Mouse (Mus musculus) c-Kit-positive CD71-positive TER-119-negative erythroid progenitor cells, embryonic 14.5 days (primary cell): ENCODE data around the gene Akip1.

Source experiments
- DNase-seq: peaks from one replicate; pipeline ENCODE4 v3.0.0-alpha.2; 2013; ENCODE audit warnings: low read depth

The Akip1 gene

GRCm38 (mm10) chr7:109703190-109704015 is at the start of gene Akip1, which contains the start of gene St5:
Gene Akip1, plus strand, starts transcription at chr7:109703690.
Gene St5, minus strand, starts transcription at chr7:109703605.
- peak; percentile 87 for DNase-seq

- no peak for DNase-seq
Observed at GRCm38 (mm10) chr7:109654871-109655270, 48.6 kb upstream of the Akip1 start.

GRCm38 (mm10) chr7:109657884-109658283 is 45.6 kb upstream of the Akip1 start:
- no peak for DNase-seq

- DNase-seq, result no peak
Observed at GRCm38 (mm10) chr7:109659278-109659677, 44.2 kb upstream of the Akip1 start.

GRCm38 (mm10) chr7:109662626-109663025 is 40.9 kb upstream of the Akip1 start:
- no peak for DNase-seq

GRCm38 (mm10) chr7:109666664-109667063 is 36.8 kb upstream of the Akip1 start:
- no peak for DNase-seq

GRCm38 (mm10) chr7:109669426-109670170 is 33.9 kb upstream of the Akip1 start:
- DNase-seq, result no peak

GRCm38 (mm10) chr7:109671581-109672471 is 31.7 kb upstream of the Akip1 start:
- DNase-seq, result no peak

GRCm38 (mm10) chr7:109674944-109675628 is 28.4 kb upstream of the Akip1 start:
- no peak for DNase-seq

GRCm38 (mm10) chr7:109680284-109680683 is 23.2 kb upstream of the Akip1 start:
- no peak for DNase-seq

GRCm38 (mm10) chr7:109680879-109681278 is 22.6 kb upstream of the Akip1 start:
- DNase-seq, result no peak

GRCm38 (mm10) chr7:109686585-109687128 is 16.8 kb upstream of the Akip1 start:
- DNase-seq, result no peak

- DNase-seq, result no peak
Observed at GRCm38 (mm10) chr7:109690101-109690500, 13.4 kb upstream of the Akip1 start.

- DNase-seq, result no peak
Observed at GRCm38 (mm10) chr7:109690961-109691360, 12.5 kb upstream of the Akip1 start.

GRCm38 (mm10) chr7:109694576-109695338 is 8.7 kb upstream of the Akip1 start:
- no peak for DNase-seq

GRCm38 (mm10) chr7:109695339-109695726 is 8.2 kb upstream of the Akip1 start:
- DNase-seq, result no peak

- DNase-seq, result no peak
Observed at GRCm38 (mm10) chr7:109700213-109700612, 3.3 kb upstream of the Akip1 start.

- DNase-seq, result no peak
Observed at GRCm38 (mm10) chr7:109702721-109703120, 769 bp upstream of the Akip1 start.

GRCm38 (mm10) chr7:109704016-109704377 is 507 bp downstream of the Akip1 start:
- DNase-seq, result no peak

- DNase-seq, result no peak
Observed at GRCm38 (mm10) chr7:109704461-109704860, 971 bp downstream of the Akip1 start.
